Mouse (Mus musculus): ENCODE results near the gene Cfap97d2.

GRCm38 (mm10) chr8:13708514-13708913, 2.8 kb downstream of the Cfap97d2 start:
- TF ChIP-seq GATA1 (IDR thresholded peaks at IDR 0.05; ENCODE audit: borderline replicate concordance, low read length), result no peak
- no peak for TF ChIP-seq FLI1 (IDR thresholded peaks at IDR 0.05; ENCODE audit: low read length)

All from megakaryocyte, embryonic 14.5 days (primary cell).